Mouse (Mus musculus): ENCODE measurements around the gene Hsp90ab1.

DNA sequence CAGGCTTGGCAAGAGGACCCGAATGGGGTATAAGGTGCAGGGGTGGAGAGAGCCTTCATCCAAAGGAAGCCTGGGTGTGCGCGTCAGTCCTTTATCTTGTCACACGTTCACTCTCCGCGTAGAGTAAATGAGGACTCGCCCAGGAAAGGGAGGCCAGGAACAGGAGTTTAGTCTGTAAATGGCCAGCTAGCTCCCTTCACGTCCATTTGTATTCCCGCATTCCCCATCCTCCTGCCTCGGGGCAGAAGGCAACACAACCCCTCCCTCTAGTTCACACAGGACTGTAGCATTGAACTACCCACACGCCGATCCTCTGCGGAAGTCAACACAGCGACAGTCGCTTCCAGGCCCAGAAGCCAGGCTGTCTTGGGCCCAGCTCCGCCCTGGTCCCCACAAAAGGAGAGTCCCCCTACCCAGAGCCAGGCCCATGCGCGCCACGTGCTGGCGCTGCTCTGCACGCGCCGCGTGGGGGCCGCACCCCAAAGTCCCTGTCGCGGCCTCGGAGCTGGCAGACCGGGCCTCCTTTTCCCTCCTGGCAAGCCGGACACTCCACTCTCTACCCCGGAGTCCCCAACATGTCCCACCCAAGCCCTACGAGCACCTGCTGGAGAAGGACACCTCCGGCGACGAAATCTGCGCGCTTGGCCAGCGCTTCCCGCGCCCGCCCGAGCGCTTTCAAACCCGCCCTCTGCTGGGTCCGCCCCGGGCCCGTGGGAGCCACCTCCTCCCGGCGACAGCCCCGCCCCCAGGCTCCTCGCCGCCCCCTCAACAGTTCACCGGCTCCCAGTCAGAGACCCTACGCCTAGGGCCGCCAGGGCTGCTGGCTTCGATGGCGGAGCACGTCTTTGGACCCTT, 22.0 kb upstream of the Hsp90ab1 start:
- TF ChIP-seq CTCF (IDR thresholded peaks at IDR 0.05; ENCODE audit: extremely low read depth, insufficient read depth, insufficient read length, insufficient replicate concordance): no peak
- TF ChIP-seq POLR2A (IDR thresholded peaks at IDR 0.05; ENCODE audit: low read depth, low read length): no peak

All from spleen, adult 2 months (tissue).